Mouse (Mus musculus) heart, adult 2 months (tissue): ENCODE data around the gene Larp1b. TPM values are rescaled to one million over a fixed set of nuclear protein-coding genes. Genes with fewer than 3 reads are reported as not detected.
A peak's percentile ranks its signal among the peaks of the same experiment; 100 is the strongest.

Source experiments
- DNase-seq, 2 experiments: peaks; one replicate each; pipeline ENCODE4 v3.0.0; 2021
- H3K27ac ChIP-seq: fragments of 200-600 bp; 2 replicates; pipeline ENCODE4 v1.8.1; 2022
- H3K27me3 ChIP-seq: fragments of 200-500 bp; 2 replicates; pipeline ENCODE4 v1.6.1; 2012; ENCODE audit warnings: mild to moderate bottlenecking, low read length, inconsistent platforms, mixed read lengths; ENCODE audit not compliant: control insufficient read depth, insufficient read depth
- H3K36me3 ChIP-seq: fragments of 200-500 bp; 2 replicates; pipeline ENCODE4 v1.6.1; 2012; ENCODE audit warnings: low read length, inconsistent platforms; ENCODE audit not compliant: control insufficient read depth, insufficient read depth
- H3K4me1 ChIP-seq: fragments of 200-500 bp; 2 replicates; pipeline ENCODE4 v1.6.1; 2011; ENCODE audit warnings: low read length; ENCODE audit not compliant: control insufficient read depth, insufficient read depth
- H3K4me3 ChIP-seq: fragments of 200-600 bp; 2 replicates; pipeline ENCODE4 v1.8.1; 2022
- H3K79me2 ChIP-seq: fragments of 200-500 bp; replicated peaks from 2 replicates; pipeline ENCODE4 v1.6.1; 2012; ENCODE audit warnings: mild to moderate bottlenecking, inconsistent platforms, low read length, moderate library complexity, mixed read lengths; ENCODE audit not compliant: control insufficient read depth, insufficient read depth
- H3K9ac ChIP-seq: fragments of 200-500 bp; 2 replicates; pipeline ENCODE4 v1.6.1; 2012; ENCODE audit warnings: low read depth, mild to moderate bottlenecking, control low read depth, inconsistent platforms, low read length, mixed read lengths
- CTCF ChIP-seq: fragments of 200-600 bp; IDR thresholded peaks from 2 replicates; pipeline ENCODE4 v1.8.1; 2022; ENCODE audit warnings: antibody characterized with exemption, mild to moderate bottlenecking, moderate library complexity
- EP300 ChIP-seq: fragments of 200-500 bp; IDR thresholded peaks from 2 replicates; pipeline ENCODE4 v1.6.1; 2011; ENCODE audit warnings: low read depth, low read length, control low read depth; ENCODE audit not compliant: insufficient read depth
- POLR2A ChIP-seq: fragments of 200-500 bp; IDR thresholded peaks from 2 replicates; pipeline ENCODE4 v1.6.1; 2011; ENCODE audit warnings: mild to moderate bottlenecking, low read depth, low read length, control low read depth; ENCODE audit not compliant: insufficient read depth
- WGBS: fragments of 180-500 bp; shearing (Covaris S2); methylation state at CpG from one replicate; pipeline ENCODE4 v1.1.7; 2018; 5-methylcytosine and 5-hydroxymethylcytosine counted together
- intact Hi-C: fragments of 180-260 bp; cut with DNase I; formaldehyde crosslinking; loops from one replicate; pipeline ENCODE4 v1.15.1; 2025
- polyA plus RNA-seq: library from polyadenylated mRNA; depleted of rRNA; stranded (reverse); fragments of >200 nt; gene quantifications from 2 replicates; pipeline ENCODE4 v1.2.3, GENCODE M21; 2012
- total RNA-seq, 2 experiments: library from RNA; stranded (reverse); gene quantifications; 2 replicates each; pipeline ENCODE4 v1.2.3; 2021

Larp1b gene
- total and polyA plus RNA-seq, 3 experiments = 16.2 to 66.9 (median 62.6) TPM

DNA sequence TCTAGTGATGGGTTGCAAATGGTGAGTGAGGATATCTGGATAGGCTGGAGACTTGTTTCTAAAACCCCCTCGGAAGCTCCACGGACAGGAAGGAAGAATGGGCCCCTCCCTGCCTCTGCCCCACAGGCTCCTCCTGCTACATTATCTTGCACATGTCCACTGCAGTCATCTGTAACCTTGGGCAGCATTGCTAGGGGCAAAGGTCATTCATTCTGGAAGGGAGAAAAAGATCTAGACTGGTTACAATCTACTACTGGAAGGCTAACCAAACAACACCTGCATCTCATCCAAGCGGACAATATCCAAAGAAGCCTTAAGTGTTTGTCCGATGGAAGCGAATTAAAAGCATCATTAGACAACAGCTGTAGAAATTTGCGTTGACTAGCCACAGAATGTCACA is 61.1 kb downstream of the Larp1b start:
- Histone ChIP-seq H3K4me3 (no peak overlapping the region), H3K27ac (no peak overlapping the region), H3K79me2 (no peaks in the 10 kb centered on the region), H3K36me3 (no peaks in the 10 kb centered on the region), H3K27me3 (no peaks in the 10 kb centered on the region), H3K9ac (no peak overlapping the region), H3K4me1 (no peaks in the 10 kb centered on the region)
- TF ChIP-seq POLR2A = no peak
- TF ChIP-seq CTCF = no peak
- no peak for TF ChIP-seq EP300
- intact Hi-C loops = no loop called here
- DNase-seq = no peak
- WGBS = 70% methylated on average over 6 of the region's 6 CpGs

DNA sequence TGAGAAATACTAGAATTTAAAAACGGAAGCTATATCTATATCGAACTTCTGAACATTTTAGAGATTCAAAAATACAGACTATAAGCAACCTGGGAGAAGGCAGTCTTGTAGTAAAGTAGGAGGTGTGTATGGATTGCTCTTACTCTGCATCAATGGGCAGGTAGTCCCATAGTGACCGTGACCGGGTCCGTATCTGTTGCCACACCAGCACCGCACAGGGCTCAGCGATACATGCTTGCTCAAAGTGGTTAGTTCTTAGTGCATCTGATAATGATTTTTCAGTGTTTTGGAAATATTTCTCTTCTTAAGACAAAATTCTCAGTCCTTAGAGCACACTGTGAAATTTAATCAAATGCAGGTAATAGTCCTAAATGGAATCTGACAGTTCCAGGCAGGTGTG is 62.8 kb downstream of the Larp1b start:
- TF ChIP-seq CTCF = no peak
- TF ChIP-seq POLR2A = no peak
- TF ChIP-seq EP300 = no peak
- H3K27ac ChIP-seq = no peak overlapping the region
- 95% methylated on average over 7 of the region's 7 CpGs for WGBS
- no peaks in the 10 kb centered on the region for H3K27me3 ChIP-seq
- DNase-seq = no peak
- no peaks in the 10 kb centered on the region for H3K36me3 ChIP-seq
- H3K79me2 ChIP-seq = no peaks in the 10 kb centered on the region
- intact Hi-C loops = no loop called here
- no peak overlapping the region for H3K4me3 ChIP-seq
- H3K9ac ChIP-seq = no peak overlapping the region
- no peaks in the 10 kb centered on the region for H3K4me1 ChIP-seq

DNA sequence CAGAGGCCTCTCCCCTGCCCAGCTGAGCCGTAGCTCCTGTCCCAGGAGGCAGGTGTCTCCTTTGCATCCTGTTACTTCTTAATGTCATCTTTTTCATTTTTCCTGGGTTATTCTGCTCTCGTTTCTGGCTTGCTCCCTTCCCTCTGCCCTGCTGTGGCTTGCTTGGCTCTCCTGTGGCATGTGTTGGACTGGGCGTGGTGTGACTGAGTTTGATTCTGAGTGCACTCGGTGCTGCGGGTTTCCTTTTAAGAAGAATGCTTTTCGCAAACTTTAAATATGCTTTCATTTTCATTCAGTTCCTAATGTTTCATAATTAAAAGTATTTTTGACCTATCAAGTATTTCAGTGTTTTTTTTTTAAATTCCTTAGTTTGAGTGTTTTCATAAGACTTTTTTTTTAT is 65.3 kb downstream of the Larp1b start:
- Histone ChIP-seq H3K36me3 (no peaks in the 10 kb centered on the region), H3K9ac (no peak overlapping the region), H3K27ac (no peak overlapping the region), H3K4me3 (no peak overlapping the region), H3K27me3 (no peaks in the 10 kb centered on the region), H3K4me1 (no peaks in the 10 kb centered on the region), H3K79me2 (no peaks in the 10 kb centered on the region)
- no peak for TF ChIP-seq EP300
- TF ChIP-seq POLR2A = no peak
- no peak for TF ChIP-seq CTCF
- no peak for DNase-seq
- 80% methylated on average over 6 of the region's 6 CpGs for WGBS
- intact Hi-C loops = no loop called here

DNA sequence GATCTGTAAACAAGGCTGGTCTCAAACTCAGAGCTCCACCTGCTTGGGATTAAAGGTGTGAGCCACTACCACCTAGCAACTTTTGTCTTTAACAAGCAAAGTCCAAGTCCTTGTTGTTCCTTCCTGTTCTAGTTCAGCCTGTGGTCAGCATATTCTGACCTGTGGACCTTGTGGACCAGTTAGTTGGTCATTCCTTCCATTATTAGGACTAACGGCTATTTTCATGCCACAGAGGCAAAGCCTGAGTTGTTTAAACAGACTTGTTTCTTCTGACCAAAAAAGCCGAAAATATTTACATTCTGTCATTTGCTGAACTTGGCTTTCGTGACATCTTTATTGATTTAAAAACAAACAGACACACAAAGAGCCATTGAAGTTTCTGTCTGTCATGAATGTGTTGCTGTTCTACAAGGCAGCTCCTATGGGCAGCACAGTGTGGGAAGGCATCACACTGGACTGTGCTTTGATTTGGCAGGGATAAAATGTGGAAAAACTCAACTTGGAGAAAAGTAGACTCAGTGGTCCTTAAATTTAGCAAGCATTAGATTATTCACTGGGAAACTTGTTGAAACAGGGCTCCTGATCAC is 68.5 kb downstream of the Larp1b start:
- TF ChIP-seq POLR2A (no peak), EP300 (no peak), CTCF (no peak)
- no peak for DNase-seq
- Histone ChIP-seq H3K36me3 (no peaks in the 10 kb centered on the region), H3K4me3 (no peak overlapping the region), H3K27ac (no peak overlapping the region), H3K27me3 (no peaks in the 10 kb centered on the region), H3K4me1 (no peaks in the 10 kb centered on the region), H3K9ac (no peak overlapping the region), H3K79me2 (no peaks in the 10 kb centered on the region)
- intact Hi-C loops = no loop called here
- 86% methylated on average over 3 of the region's 3 CpGs for WGBS

DNA sequence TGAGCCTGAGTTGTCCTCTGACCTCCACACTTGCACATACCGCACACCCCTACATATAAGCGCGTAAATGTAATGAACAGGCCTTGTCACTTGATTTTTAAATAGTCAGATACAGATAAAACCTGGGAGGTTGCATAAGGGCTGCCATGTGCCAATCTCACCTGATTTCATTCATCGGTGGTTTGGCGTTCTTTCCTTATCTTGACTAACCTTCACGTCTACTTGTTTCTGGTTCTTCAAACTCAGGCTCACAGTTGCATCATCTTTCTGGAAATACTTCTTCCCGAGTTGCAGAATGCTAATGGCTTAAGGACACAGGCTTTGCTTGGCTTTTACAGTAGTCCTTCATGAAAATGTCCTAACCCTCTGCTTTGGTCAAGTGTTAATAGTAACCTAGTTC is 71.1 kb downstream of the Larp1b start:
- intact Hi-C loops = no loop called here
- 77% methylated on average over 7 of the region's 7 CpGs for whole genome bisulfite sequencing
- DNase-seq = no peak

DNA sequence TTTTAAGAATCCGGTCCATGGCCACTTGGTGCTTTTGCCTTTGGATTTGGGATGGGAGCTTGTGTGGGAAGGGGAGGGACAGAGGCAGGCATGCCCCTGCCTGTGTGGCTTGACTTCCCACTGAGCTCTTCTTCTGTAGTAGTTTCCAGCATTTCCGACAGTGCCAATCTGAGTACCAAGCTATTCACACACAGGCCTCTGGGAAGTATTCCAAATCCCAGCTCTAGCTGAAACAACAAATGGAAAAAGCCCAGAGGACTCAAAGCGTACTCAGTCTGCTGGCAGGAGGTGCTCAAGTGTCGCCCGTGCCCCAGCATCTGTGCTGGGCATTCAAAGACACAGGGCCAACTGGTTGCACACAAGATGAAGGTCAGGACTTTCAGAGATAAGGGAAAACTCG is 72.4 kb downstream of the Larp1b start:
- Histone ChIP-seq H3K4me3 (no peak overlapping the region), H3K9ac (no peak overlapping the region), H3K27ac (no peak overlapping the region), H3K4me1 (no peaks in the 10 kb centered on the region), H3K27me3 (no peaks in the 10 kb centered on the region), H3K79me2 (no peaks in the 10 kb centered on the region), H3K36me3 (no peaks in the 10 kb centered on the region)
- intact Hi-C loops = no loop called here
- TF ChIP-seq CTCF (no peak), EP300 (no peak), POLR2A (no peak)
- DNase-seq = peak in 1 of 2 experiments; percentile 41
- 42% methylated on average over 6 of the region's 6 CpGs for WGBS

More for the DNA sequence above, 71.1 kb downstream of the Larp1b start:
- Histone ChIP-seq H3K27ac (no peak overlapping the region), H3K9ac (no peak overlapping the region), H3K4me3 (no peak overlapping the region), H3K79me2 (no peaks in the 10 kb centered on the region), H3K27me3 (no peaks in the 10 kb centered on the region), H3K36me3 (no peaks in the 10 kb centered on the region), H3K4me1 (no peaks in the 10 kb centered on the region)
- TF ChIP-seq POLR2A (no peak), EP300 (no peak), CTCF (no peak)
